Mouse (Mus musculus) heart, embryonic 11.5 days (tissue): ENCODE measurements around the gene Pbld1. TPM values are rescaled to one million over a fixed set of nuclear protein-coding genes. Genes with fewer than 3 reads are reported as not detected.
"Not testable (repeated sequence)": the region's sequence is repeated elsewhere in the genome, so short reads cannot be mapped to it uniquely, and the experiment has no call there.

ENCODE experiments used
- ATAC-seq: fragments of 200-750 bp; cut with Nextera tagmentation; replicated peaks from 2 replicates; pipeline ENCODE4 v1.8.0; 2017; ENCODE audit warnings: moderate library complexity; ENCODE audit not compliant: insufficient number of reproducible peaks, low FRiP score, low TSS enrichment
- H3K27ac ChIP-seq: fragments of 300-500 bp; sonication (generic); 2 replicates; pipeline ENCODE4 v1.5.1; 2014; ENCODE audit warnings: mild to moderate bottlenecking, low read depth, low read length
- H3K27me3 ChIP-seq: fragments of 300-500 bp; sonication (generic); 2 replicates; pipeline ENCODE4 v1.6.1; 2014; ENCODE audit warnings: mild to moderate bottlenecking, low read length, mixed read lengths; ENCODE audit not compliant: control insufficient read depth, insufficient read depth
- H3K36me3 ChIP-seq: fragments of 300-500 bp; sonication (generic); 2 replicates; pipeline ENCODE4 v1.6.1; 2014; ENCODE audit warnings: mild to moderate bottlenecking, low read length, moderate library complexity, mixed read lengths; ENCODE audit not compliant: control insufficient read depth, insufficient read depth
- H3K4me1 ChIP-seq: fragments of 300-500 bp; sonication (generic); 2 replicates; pipeline ENCODE4 v1.6.1; 2014; ENCODE audit warnings: low read length; ENCODE audit not compliant: control insufficient read depth, insufficient read depth
- H3K4me2 ChIP-seq: fragments of 300-500 bp; sonication (generic); 2 replicates; pipeline ENCODE4 v1.6.1; 2014; ENCODE audit warnings: mild to moderate bottlenecking, moderate library complexity
- H3K4me3 ChIP-seq: fragments of 300-500 bp; sonication (generic); 2 replicates; pipeline ENCODE4 v1.5.1; 2014; ENCODE audit warnings: low read depth, low read length
- H3K9ac ChIP-seq: fragments of 300-500 bp; sonication (generic); 2 replicates; pipeline ENCODE4 v1.6.1; 2014; ENCODE audit warnings: mild to moderate bottlenecking, low read depth, low read length, moderate library complexity
- H3K9me3 ChIP-seq: fragments of 300-500 bp; sonication (generic); replicated peaks from 2 replicates; pipeline ENCODE4 v1.6.1; 2016; ENCODE audit warnings: low read length; ENCODE audit not compliant: control insufficient read depth
- WGBS: fragments of 180-500 bp; shearing (Covaris S2); extraction: QIAGEN DNeasy Blood & Tissue Kit; methylation state at CpG from one replicate; pipeline ENCODE4 v1.1.7; 2014; ENCODE audit not compliant: insufficient replicate concordance; 5-methylcytosine and 5-hydroxymethylcytosine counted together
- polyA plus RNA-seq: library from polyadenylated mRNA; unstranded; fragments of >200 nt; fragmentation: Nextera tagmentation; extraction: Ambion mirVana; gene quantifications from 2 replicates; pipeline ENCODE4 v1.2.1, GENCODE M21; 2014

Gene Pbld1
- polyA plus RNA-seq, 1 experiment from 2014 or later, result 1.1 TPM

- ATAC-seq, result no peak
- Histone ChIP-seq H3K4me1 (no peaks in the 10 kb centered on the region), H3K27me3 (no peaks in the 10 kb centered on the region), H3K36me3 (no peaks in the 10 kb centered on the region), H3K9me3 (no peaks in the 10 kb centered on the region), H3K9ac (no peak overlapping the region), H3K4me3 (no peak overlapping the region), H3K4me2 (no peak overlapping the region), H3K27ac (no peak overlapping the region)
- WGBS, result 75% methylated on average over 6 of the region's 6 CpGs
Observed at GRCm38 (mm10) chr10:63052011-63052410, 8.0 kb upstream of the Pbld1 start.

GRCm38 (mm10) chr10:63053007-63053406 is 7.0 kb upstream of the Pbld1 start:
- no peak overlapping the region for H3K4me3 ChIP-seq
- ATAC-seq, result no peak
- H3K27me3 ChIP-seq, result no peaks in the 10 kb centered on the region
- H3K9me3 ChIP-seq, result no peaks in the 10 kb centered on the region
- H3K4me2 ChIP-seq, result no peak overlapping the region
- H3K36me3 ChIP-seq, result no peaks in the 10 kb centered on the region
- H3K27ac ChIP-seq, result no peak overlapping the region
- H3K9ac ChIP-seq, result no peak overlapping the region
- 44% methylated on average over 6 of the region's 6 CpGs for WGBS
- no peaks in the 10 kb centered on the region for H3K4me1 ChIP-seq

- H3K4me3 ChIP-seq, H3K4me1 ChIP-seq, ATAC-seq, H3K36me3 ChIP-seq, H3K27ac ChIP-seq, H3K27me3 ChIP-seq, H3K4me2 ChIP-seq, H3K9ac ChIP-seq, H3K9me3 ChIP-seq: not testable (repeated sequence)
- 72% methylated on average over 6 of the region's 6 CpGs for WGBS
Observed at GRCm38 (mm10) chr10:63054071-63054470, 5.9 kb upstream of the Pbld1 start.

GRCm38 (mm10) chr10:63054586-63054985 is 5.4 kb upstream of the Pbld1 start:
- no peak overlapping the region for H3K4me2 ChIP-seq
- ATAC-seq, result no peak
- H3K36me3 ChIP-seq, result no peaks in the 10 kb centered on the region
- WGBS, result 67% methylated on average over 2 of the region's 2 CpGs
- H3K4me1 ChIP-seq, result no peaks in the 10 kb centered on the region
- no peak overlapping the region for H3K4me3 ChIP-seq
- H3K27ac ChIP-seq, result no peak overlapping the region
- no peaks in the 10 kb centered on the region for H3K27me3 ChIP-seq
- H3K9ac ChIP-seq, result no peak overlapping the region
- no peaks in the 10 kb centered on the region for H3K9me3 ChIP-seq

- H3K9me3 ChIP-seq, result no peaks in the 10 kb centered on the region
- H3K27ac ChIP-seq, result no peak overlapping the region
- WGBS, result 33% methylated on average over 24 of the region's 24 CpGs
- H3K27me3 ChIP-seq, result peaks cover 4% of the 10 kb centered on the region; the same call in 1 of the 2 replicates
- peak overlapping the region; percentile 34 for H3K4me2 ChIP-seq
- no peaks in the 10 kb centered on the region for H3K36me3 ChIP-seq
- no peak overlapping the region for H3K4me3 ChIP-seq
- no peaks in the 10 kb centered on the region for H3K4me1 ChIP-seq
- no peak overlapping the region for H3K9ac ChIP-seq
- no peak for ATAC-seq
Observed at GRCm38 (mm10) chr10:63056966-63057750, 2.8 kb upstream of the Pbld1 start.

- ATAC-seq, result no peak
Observed at GRCm38 (mm10) chr10:63060406-63060805, 444 bp downstream of the Pbld1 start.

GRCm38 (mm10) chr10:63061266-63061665 is 1.3 kb downstream of the Pbld1 start:
- Histone ChIP-seq H3K27ac (no peak overlapping the region), H3K36me3 (no peaks in the 10 kb centered on the region), H3K4me2 (no peak overlapping the region), H3K9me3 (no peaks in the 10 kb centered on the region), H3K27me3 (peaks cover 4% of the 10 kb centered on the region; the same call in 1 of the 2 replicates), H3K9ac (no peak overlapping the region), H3K4me1 (no peaks in the 10 kb centered on the region), H3K4me3 (no peak overlapping the region)
- 70% methylated on average over 12 of the region's 12 CpGs for WGBS
- ATAC-seq, result no peak

More at GRCm38 (mm10) chr10:63060406-63060805, 444 bp downstream of the Pbld1 start:
- no peak overlapping the region for H3K4me2 ChIP-seq
- H3K27ac ChIP-seq, result no peak overlapping the region
- no peak overlapping the region for H3K4me3 ChIP-seq
- H3K9me3 ChIP-seq, result no peaks in the 10 kb centered on the region
- H3K4me1 ChIP-seq, result no peaks in the 10 kb centered on the region
- H3K27me3 ChIP-seq, result peaks cover 4% of the 10 kb centered on the region; the same call in 1 of the 2 replicates
- no peaks in the 10 kb centered on the region for H3K36me3 ChIP-seq
- H3K9ac ChIP-seq, result no peak overlapping the region
- 64% methylated on average over 11 of the region's 11 CpGs for WGBS

GRCm38 (mm10) chr10:63062696-63063095 is 2.7 kb downstream of the Pbld1 start:
- H3K4me2 ChIP-seq, result no peak overlapping the region
- no peak overlapping the region for H3K9ac ChIP-seq
- WGBS, result 87% methylated on average over 5 of the region's 5 CpGs
- no peaks in the 10 kb centered on the region for H3K4me1 ChIP-seq
- ATAC-seq, result no peak
- H3K4me3 ChIP-seq, result no peak overlapping the region
- no peaks in the 10 kb centered on the region for H3K36me3 ChIP-seq
- H3K9me3 ChIP-seq, result no peaks in the 10 kb centered on the region
- H3K27ac ChIP-seq, result no peak overlapping the region
- H3K27me3 ChIP-seq, result peaks cover 4% of the 10 kb centered on the region; the same call in 1 of the 2 replicates

GRCm38 (mm10) chr10:63063365-63063764 is 3.4 kb downstream of the Pbld1 start:
- Histone ChIP-seq H3K27ac (no peak overlapping the region), H3K36me3 (no peaks in the 10 kb centered on the region), H3K4me1 (no peaks in the 10 kb centered on the region), H3K27me3 (peaks cover 4% of the 10 kb centered on the region; the same call in 1 of the 2 replicates), H3K4me3 (no peak overlapping the region), H3K9me3 (no peaks in the 10 kb centered on the region), H3K9ac (no peak overlapping the region), H3K4me2 (no peak overlapping the region)
- ATAC-seq, result no peak
- 78% methylated on average over 7 of the region's 7 CpGs for WGBS
